Mouse (Mus musculus): Measurements from ENCODE around the gene Gm11983. TPM values are rescaled to one million over a fixed set of nuclear protein-coding genes. Genes with fewer than 3 reads are reported as not detected.

Gm11983 gene
- total RNA-seq, 1 experiment from 2014 or later, result not detected

Other genes starting within 250 kb of the Gm11983 start
- 2.9 and 4.4 TPM in 2 replicates for gene Nacad, start 231.6 kb downstream of the Gm11983 start, total RNA-seq (2021)
- gene Tbrg4, start 211.6 kb downstream of the Gm11983 start, total RNA-seq (2021), result 85.1 and 90.4 TPM in 2 replicates
- gene Wap, start 199.0 kb downstream of the Gm11983 start, total RNA-seq (2021), result not detected in 2 replicates
- 11.0 and 11.5 TPM in 2 replicates for gene Ramp3, start 179.1 kb downstream of the Gm11983 start, total RNA-seq (2021)
- 2.9 and 3.7 TPM in 2 replicates for gene Adcy1, start 225.8 kb upstream of the Gm11983 start, total RNA-seq (2021)